Mouse (Mus musculus): ENCODE data around the gene Gm2431.
"Not testable (repeated sequence)": the region's sequence is repeated elsewhere in the genome, so short reads cannot be mapped to it uniquely, and the experiment has no call there.

GRCm38 (mm10) chr7:142282847-142283246 is 24.7 kb upstream of the Gm2431 start:
- TF ChIP-seq CTCF (conservative IDR thresholded peaks at IDR 0.05; ENCODE audit: low read length); POU5F1 (IDR thresholded peaks at IDR 0.05; ENCODE audit: borderline replicate concordance, low read length): not testable (repeated sequence)

Data from E14TG2a.4 (cell line).